ENCODE assay signal across 9 mouse cellular contexts in the genomic region with DNA sequence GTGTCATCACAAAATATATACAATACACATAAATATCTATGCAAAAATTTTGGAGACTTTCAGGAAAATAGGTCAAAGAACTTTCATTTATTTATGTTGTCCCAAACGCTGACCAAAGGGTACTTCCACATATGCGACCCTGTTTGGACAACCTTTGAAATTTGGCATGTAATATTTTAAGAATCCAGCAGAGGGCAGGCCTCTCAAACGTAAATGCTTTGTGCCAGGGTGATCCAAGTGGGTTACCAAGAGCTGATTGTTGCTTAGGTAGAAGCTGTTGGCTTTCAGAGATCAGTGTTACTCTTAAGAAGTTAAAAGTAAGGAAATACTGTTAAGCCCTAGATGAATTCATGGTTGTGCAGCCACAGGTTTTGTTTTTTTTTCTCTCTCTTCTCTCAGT. TPM values are rescaled to one million over a fixed set of nuclear protein-coding genes. Genes with fewer than 3 reads are reported as not detected.
DNase-seq lines count a peak whose midpoint lies in the region; ATAC-seq and TF ChIP-seq lines count a peak whose summit lies in the region.
"Had no signal": no experiment of that assay in that cellular context is flagged by ENCODE, and none has a peak within 500 bp of the region (broad histone marks: within the 10 kb centered on the region; RNA-seq: fewer than 3 reads in every experiment).

No protein-coding gene starts in this region.

- peak; percentile 60 for DNase-seq in adrenal gland, postnatal 10 days
- DNase-seq in adrenal gland, adult 18-20 months (ENCODE audit: low spot score in 2 of 2): no peak
- DNase-seq in right cerebral cortex, postnatal 10 days (ENCODE audit: low spot score in 2 of 2): peak; percentile 42 to 48
- DNase-seq in right cerebral cortex, postnatal 14 days: no peak
- DNase-seq in hindbrain, postnatal 0 days (ENCODE audit: low spot score): peak; percentile 86
- DNase-seq in limb, embryonic 14.5 days (ENCODE audit: low spot score): peak; percentile 55
- peak; percentile 16 for DNase-seq in thymus, postnatal 4 days

- H3K9ac ChIP-seq in hindbrain, postnatal 0 days (replicated peaks; ENCODE audit: low read length): no peak overlapping the region
- no peak overlapping the region for H3K9ac ChIP-seq in limb, embryonic 14.5 days (ENCODE audit: low read depth, low read length, severe bottlenecking)

- H3K9me3 ChIP-seq in hindbrain, postnatal 0 days (ENCODE audit: low read length): no peaks in the 10 kb centered on the region
- no peaks in the 10 kb centered on the region for H3K9me3 ChIP-seq in limb, embryonic 14.5 days (ENCODE audit: control insufficient read depth, low read length)

- H3K27me3 ChIP-seq in hindbrain, postnatal 0 days (ENCODE audit: insufficient read depth, low read length): no peaks in the 10 kb centered on the region
- no peaks in the 10 kb centered on the region for H3K27me3 ChIP-seq in limb, embryonic 14.5 days (ENCODE audit: control insufficient read depth, insufficient read depth, low read length)

- no peak overlapping the region for H3K4me2 ChIP-seq in hindbrain, postnatal 0 days (ENCODE audit: low read depth, low read length)
- H3K4me2 ChIP-seq in limb, embryonic 14.5 days (replicated peaks; ENCODE audit: low read depth, low read length, severe bottlenecking): no peak overlapping the region

- peak; percentile 86 for ATAC-seq in common myeloid progenitor, adult 5-6 weeks (replicated peaks; ENCODE audit: low read depth, poor library complexity, severe bottlenecking)
- peak; percentile 53; the same call in 1 of the 2 replicates for ATAC-seq in hindbrain, postnatal 0 days
- ATAC-seq in limb, embryonic 14.5 days (ENCODE audit: low FRiP score, low read depth): no peak

- H3K27ac ChIP-seq in hindbrain, postnatal 0 days: no peak overlapping the region
- no peak overlapping the region for H3K27ac ChIP-seq in limb, embryonic 14.5 days (replicated peaks; ENCODE audit: low read depth, low read length)

- TF ChIP-seq POLR2A in limb, embryonic 14.5 days (IDR thresholded peaks at IDR 0.05; ENCODE audit: borderline replicate concordance, extremely low read depth, insufficient read depth, insufficient read length): no peak

- WGBS in hindbrain, postnatal 0 days: 15% methylated on average over 3 of the region's 3 CpGs
- 12% methylated on average over 3 of the region's 3 CpGs for WGBS in limb, embryonic 14.5 days

- peak; percentile 79 for TF ChIP-seq CTCF in hindbrain, postnatal 0 days (IDR thresholded peaks at IDR 0.05; ENCODE audit: low read depth)

- no peaks in the 10 kb centered on the region for H3K36me3 ChIP-seq in hindbrain, postnatal 0 days (ENCODE audit: insufficient read depth, low read length)
- H3K36me3 ChIP-seq in limb, embryonic 14.5 days (ENCODE audit: control insufficient read depth, insufficient read depth, low read length): no peaks in the 10 kb centered on the region

- no peak overlapping the region for H3K4me3 ChIP-seq in hindbrain, postnatal 0 days (ENCODE audit: low read length)
- no peak overlapping the region for H3K4me3 ChIP-seq in limb, embryonic 14.5 days (replicated peaks; ENCODE audit: low read length)

- no peaks in the 10 kb centered on the region for H3K4me1 ChIP-seq in hindbrain, postnatal 0 days (ENCODE audit: insufficient read depth, low read length)
- no peaks in the 10 kb centered on the region for H3K4me1 ChIP-seq in limb, embryonic 14.5 days (ENCODE audit: control insufficient read depth, insufficient read depth, low read length)

RNA-seq across cellular contexts. Expression of gene 4933409G03Rik, which starts 18.9 kb away (rescaled TPM):
- not detected for total RNA-seq in adrenal gland, postnatal 10 days (2021)
- not detected for total RNA-seq in adrenal gland, adult 18-20 months (2021)
- total RNA-seq in common myeloid progenitor, adult 5-6 weeks (2017): not detected in 2 replicates
- not detected in 2 replicates for total RNA-seq in hindbrain, postnatal 0 days (2014; rRNA removed)
- polyA plus RNA-seq in hindbrain, postnatal 0 days (2015; fragmentation: Nextera tagmentation; extraction: Ambion mirVana): not detected in 2 replicates
- polyA plus RNA-seq in limb, embryonic 14.5 days (2012; rRNA removed): not detected in 2 replicates
- polyA plus RNA-seq in limb, embryonic 14.5 days (2014; fragmentation: Nextera tagmentation; extraction: Ambion mirVana): not detected in 2 replicates
- polyA plus RNA-seq: heart, embryonic 14.5 days had no signal

Comparison
In these comparisons a context has a peak if more than half of its experiments do, and no peak if none do; other contexts are left out.
1. DNase-seq: peak in adrenal gland, postnatal 10 days (single experiment), right cerebral cortex, postnatal 10 days (2 of 2), hindbrain, postnatal 0 days (single experiment), limb, embryonic 14.5 days (single experiment) and thymus, postnatal 4 days (single experiment); none in adrenal gland, adult 18-20 months (0 of 2) and right cerebral cortex, postnatal 14 days (single experiment).